Mouse (Mus musculus) spleen, adult 2 months (tissue): ENCODE measurements around the gene Gng7. TPM values are rescaled to one million over a fixed set of nuclear protein-coding genes. Genes with fewer than 3 reads are reported as not detected.
A peak's percentile ranks its signal among the peaks of the same experiment; 100 is the strongest.

Experiments
- DNase-seq, 2 experiments: peaks; one replicate each; pipeline versions ENCODE4 v3.0.0 to v3.0.0-alpha.2; 2012 to 2021; ENCODE audit warnings: low spot score in 2 of 2, low read depth in 1 of 2
- H3K27ac ChIP-seq: fragments of 200-500 bp; 2 replicates; pipeline ENCODE4 v1.5.1; 2012; ENCODE audit warnings: low read length, inconsistent platforms; ENCODE audit not compliant: insufficient read depth
- H3K27me3 ChIP-seq: fragments of 200-500 bp; 2 replicates; pipeline ENCODE4 v1.6.1; 2012; ENCODE audit warnings: mild to moderate bottlenecking, moderate library complexity, low read length, inconsistent platforms; ENCODE audit not compliant: control insufficient read depth, insufficient read depth
- H3K36me3 ChIP-seq: fragments of 200-500 bp; 2 replicates; pipeline ENCODE4 v1.6.1; 2012; ENCODE audit warnings: mild to moderate bottlenecking, low read length, inconsistent platforms; ENCODE audit not compliant: control insufficient read depth, insufficient read depth
- H3K4me1 ChIP-seq: fragments of 200-500 bp; 2 replicates; pipeline ENCODE4 v1.6.1; 2011; ENCODE audit warnings: inconsistent platforms; ENCODE audit not compliant: control insufficient read depth, insufficient read depth, insufficient read length
- H3K4me3 ChIP-seq: fragments of 200-500 bp; 2 replicates; pipeline ENCODE4 v1.5.1; 2011; ENCODE audit warnings: mild to moderate bottlenecking, inconsistent platforms; ENCODE audit not compliant: insufficient read depth, insufficient read length; ENCODE audit errors: extremely low read depth
- CTCF ChIP-seq: fragments of 200-500 bp; IDR thresholded peaks from 2 replicates; pipeline ENCODE4 v1.5.1; 2011; ENCODE audit warnings: mild to moderate bottlenecking, inconsistent platforms; ENCODE audit not compliant: insufficient read depth, insufficient read length, insufficient replicate concordance; ENCODE audit errors: extremely low read depth
- POLR2A ChIP-seq: fragments of 200-500 bp; IDR thresholded peaks from 2 replicates; pipeline ENCODE4 v1.6.1; 2011; ENCODE audit warnings: low read depth, low read length, inconsistent platforms
- WGBS: fragments of 180-500 bp; shearing (Covaris S2); methylation state at CpG from one replicate; pipeline ENCODE4 v1.1.7; 2018; 5-methylcytosine and 5-hydroxymethylcytosine counted together
- polyA plus RNA-seq: library from polyadenylated mRNA; depleted of rRNA; stranded (reverse); fragments of >200 nt; gene quantifications from 2 replicates; pipeline ENCODE4 v1.2.3, GENCODE M21; 2012

Gng7 gene
- polyA plus RNA-seq, 1 experiment = 0.91 TPM

DNA sequence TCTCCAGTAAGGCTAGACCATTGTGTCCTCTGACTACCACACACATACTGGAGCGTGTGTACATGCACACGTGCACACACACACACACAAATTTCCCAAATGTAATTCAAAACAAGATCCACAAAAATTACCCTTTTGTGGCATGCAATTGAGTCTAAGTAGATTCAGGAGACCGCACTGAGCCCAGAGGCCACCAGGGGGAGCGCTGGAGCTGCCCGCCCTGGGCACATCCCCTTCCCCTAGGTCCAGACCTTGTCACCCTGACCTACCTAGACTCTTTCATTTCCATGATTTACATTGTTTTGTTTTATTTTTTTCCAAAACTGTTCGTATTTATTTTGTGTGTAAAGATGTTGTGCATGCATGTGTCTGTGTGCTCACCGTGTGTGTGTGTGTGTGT lies 1.9 kb upstream of the Gng7 start:
- WGBS = 8% methylated on average over 7 of the region's 7 CpGs
- DNase-seq = peak; percentile 25 to 70
- no peaks in the 10 kb centered on the region for H3K36me3 ChIP-seq
- H3K27ac ChIP-seq = no peak overlapping the region
- no peak overlapping the region for H3K4me3 ChIP-seq
- H3K27me3 ChIP-seq = no peaks in the 10 kb centered on the region
- TF ChIP-seq CTCF (peak; percentile 93), POLR2A (no peak)
- H3K4me1 ChIP-seq = no peaks in the 10 kb centered on the region

GRCm38 (mm10) chr10:81015666-81016065 lies 921 bp upstream of the Gng7 start:
- Histone ChIP-seq H3K36me3 (no peaks in the 10 kb centered on the region), H3K27ac (no peak overlapping the region), H3K4me1 (no peaks in the 10 kb centered on the region), H3K4me3 (no peak overlapping the region), H3K27me3 (no peaks in the 10 kb centered on the region)
- WGBS = 87% methylated on average over 2 of the region's 2 CpGs
- no peak for TF ChIP-seq POLR2A
- no peak for TF ChIP-seq CTCF
- DNase-seq = no peak

DNA sequence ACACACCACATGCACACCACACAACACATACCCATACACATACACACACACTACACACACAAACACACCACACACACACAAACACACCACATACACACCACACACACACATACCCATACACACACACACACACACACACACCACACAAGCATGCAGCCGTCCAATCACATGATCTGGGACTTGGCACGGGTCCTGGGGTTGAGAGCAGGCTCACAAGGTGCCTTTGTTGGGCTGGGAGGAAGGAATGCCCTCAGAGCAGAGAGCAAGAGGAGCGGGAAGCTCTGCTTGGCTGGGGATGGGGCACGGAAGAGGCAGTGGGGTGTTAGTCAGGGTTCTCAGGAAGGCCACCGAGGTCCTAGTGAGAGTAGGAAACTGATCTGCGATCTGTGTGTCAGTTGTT lies 3.9 kb downstream of the Gng7 start:
- no peaks in the 10 kb centered on the region for H3K27me3 ChIP-seq
- TF ChIP-seq CTCF (no peak), POLR2A (no peak)
- no peak overlapping the region for H3K27ac ChIP-seq
- WGBS = 77% methylated on average over 6 of the region's 6 CpGs
- H3K4me1 ChIP-seq = no peaks in the 10 kb centered on the region
- H3K36me3 ChIP-seq = no peaks in the 10 kb centered on the region
- no peak overlapping the region for H3K4me3 ChIP-seq
- DNase-seq = no peak

GRCm38 (mm10) chr10:81007240-81007639 lies 7.5 kb downstream of the Gng7 start:
- TF ChIP-seq POLR2A (no peak), CTCF (no peak)
- no peaks in the 10 kb centered on the region for H3K27me3 ChIP-seq
- no peak overlapping the region for H3K4me3 ChIP-seq
- H3K4me1 ChIP-seq = no peaks in the 10 kb centered on the region
- WGBS = 54% methylated on average over 7 of the region's 7 CpGs
- H3K27ac ChIP-seq = no peak overlapping the region
- no peak for DNase-seq
- no peaks in the 10 kb centered on the region for H3K36me3 ChIP-seq

DNA sequence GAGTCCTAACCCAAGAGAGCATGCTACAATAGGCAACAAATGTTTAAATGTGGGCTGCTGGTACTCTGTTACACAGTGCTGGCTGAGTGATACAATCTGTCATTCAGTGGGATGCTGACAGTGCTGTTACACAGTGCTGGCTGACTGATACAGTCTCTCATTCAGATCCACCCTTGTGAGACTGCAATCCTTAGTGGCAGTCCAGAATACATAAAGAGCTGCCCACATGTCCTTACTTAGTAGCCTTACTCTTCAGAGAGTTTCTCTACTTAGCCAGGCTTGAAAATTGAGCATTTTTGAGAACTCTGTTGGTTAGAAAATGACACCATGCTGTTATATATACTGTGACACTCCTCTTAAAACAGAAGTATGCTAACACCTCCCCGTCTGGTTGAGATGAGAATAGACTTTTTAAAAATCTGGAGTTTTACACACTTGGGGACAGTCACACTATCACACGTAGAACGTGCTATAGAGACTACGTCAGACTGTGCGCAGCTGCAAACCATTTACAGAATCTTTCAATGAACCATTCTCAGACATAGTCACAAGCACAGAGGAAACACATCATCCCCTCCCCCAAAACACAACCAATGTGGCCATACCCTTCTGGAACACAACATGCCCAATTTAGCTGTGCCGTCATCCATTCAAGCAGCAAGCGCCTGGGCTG lies 8.6 kb downstream of the Gng7 start:
- 92% methylated on average over 7 of the region's 7 CpGs for WGBS
- H3K36me3 ChIP-seq = no peaks in the 10 kb centered on the region
- TF ChIP-seq POLR2A (no peak), CTCF (no peak)
- no peak overlapping the region for H3K27ac ChIP-seq
- no peaks in the 10 kb centered on the region for H3K4me1 ChIP-seq
- no peaks in the 10 kb centered on the region for H3K27me3 ChIP-seq
- DNase-seq = no peak
- H3K4me3 ChIP-seq = no peak overlapping the region

DNA sequence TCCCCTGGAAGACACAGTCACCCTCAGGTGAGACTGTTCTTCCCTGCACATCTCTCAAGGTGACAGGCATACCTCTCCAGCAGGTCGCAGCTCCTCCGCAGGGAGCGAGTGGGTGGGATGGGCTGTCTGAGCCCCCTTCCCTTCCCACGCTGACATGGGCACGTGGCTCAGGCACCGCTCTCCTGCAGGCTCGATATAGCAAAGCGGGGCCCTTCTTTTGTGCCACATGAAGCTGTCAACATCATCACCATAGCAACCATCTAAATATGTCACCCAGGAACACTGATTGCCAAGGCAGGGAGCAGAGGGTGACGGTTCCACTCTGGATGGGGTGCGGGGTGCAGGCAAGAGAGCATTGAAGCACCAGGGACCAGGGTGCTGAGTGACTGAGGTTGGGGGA lies 13.6 kb downstream of the Gng7 start:
- WGBS = 78% methylated on average over 10 of the region's 10 CpGs
- Histone ChIP-seq H3K36me3 (no peaks in the 10 kb centered on the region), H3K27me3 (no peaks in the 10 kb centered on the region), H3K27ac (no peak overlapping the region), H3K4me1 (peaks cover 3% of the 10 kb centered on the region; the same call in 1 of the 2 replicates), H3K4me3 (no peak overlapping the region)
- no peak for TF ChIP-seq CTCF
- DNase-seq = no peak

GRCm38 (mm10) chr10:81000197-81001062 lies 14.3 kb downstream of the Gng7 start:
- TF ChIP-seq POLR2A (no peak), CTCF (no peak)

More at GRCm38 (mm10) chr10:81000197-81001062, 14.3 kb downstream of the Gng7 start:
- H3K4me1 ChIP-seq = peaks cover 3% of the 10 kb centered on the region; the same call in 1 of the 2 replicates
- 40% methylated on average over 28 of the region's 28 CpGs for WGBS
- no peaks in the 10 kb centered on the region for H3K27me3 ChIP-seq
- H3K36me3 ChIP-seq = no peaks in the 10 kb centered on the region
- H3K4me3 ChIP-seq = no peak overlapping the region
- DNase-seq = no peak
- H3K27ac ChIP-seq = no peak overlapping the region
